Mouse (Mus musculus): ENCODE measurements at regions not wholly inside any gene's neighbourhood (a gene's known extent, or its start where the extent isn't known, plus 50 kb on each side); places are given as distances from the start of the nearest gene placed in this dataset.
A peak's percentile ranks its signal among the peaks of the same experiment; 100 is the strongest.

DNA sequence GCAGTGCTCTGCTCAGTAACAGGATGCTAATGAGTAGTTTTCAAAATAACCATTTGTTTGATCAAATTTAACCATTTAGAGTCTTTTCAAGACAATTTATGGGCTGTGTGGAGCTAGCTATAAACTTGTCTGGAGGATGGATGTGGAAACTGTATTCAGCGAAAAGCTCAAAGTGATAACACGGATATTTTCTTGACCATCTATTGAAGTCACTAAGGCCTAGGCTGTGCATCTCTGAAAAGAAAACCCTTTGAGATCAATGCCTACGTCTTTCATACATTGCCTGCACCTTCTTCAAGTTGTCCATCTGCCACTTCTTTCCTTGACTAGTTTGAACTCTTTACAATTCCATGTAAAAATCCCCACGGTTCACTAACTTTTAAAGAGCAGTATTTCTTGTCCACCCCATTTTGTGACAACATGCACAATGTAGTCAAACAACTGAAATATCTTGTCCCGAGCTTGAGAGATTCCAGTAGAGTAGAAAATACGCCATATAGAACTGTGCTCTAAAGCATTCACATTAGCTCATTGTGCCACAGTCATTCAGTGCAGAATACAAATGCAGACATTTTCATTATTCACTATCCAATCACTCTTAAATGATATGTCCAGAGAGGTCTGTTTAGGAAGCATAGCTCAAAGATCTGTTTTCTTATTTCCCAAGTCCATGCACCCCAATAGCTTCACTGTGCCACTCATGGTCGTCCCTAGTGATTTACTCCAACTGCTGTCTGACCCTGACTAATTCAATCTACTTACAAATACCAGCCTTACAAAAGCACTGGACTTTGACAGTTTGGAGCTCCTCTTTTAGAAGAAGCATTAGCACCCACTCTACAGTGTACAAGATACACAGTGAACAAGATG is 165.7 kb upstream of the 4930447F04Rik start:
- DNase-seq: no peak

DNA sequence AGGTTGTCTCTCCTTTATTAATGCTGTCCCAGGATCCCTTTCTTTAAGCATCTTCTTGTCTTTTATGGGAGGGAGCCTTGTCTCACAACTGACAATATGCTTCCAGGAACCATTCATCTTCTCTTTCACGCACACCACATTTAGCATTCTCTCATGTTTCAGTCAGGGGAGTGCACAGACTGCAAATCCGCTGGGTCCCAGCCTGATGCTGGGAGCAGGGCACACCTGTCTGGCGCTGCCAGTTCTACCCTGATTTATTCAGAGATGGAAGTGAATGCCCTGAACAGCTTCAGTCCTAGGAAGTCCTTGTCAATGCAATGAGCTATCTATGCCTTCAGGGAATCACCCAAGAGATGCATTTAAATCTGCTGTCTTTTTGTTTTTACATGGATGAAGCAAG is 161.0 kb upstream of the 4930447F04Rik start:
- no peak for DNase-seq

DNA sequence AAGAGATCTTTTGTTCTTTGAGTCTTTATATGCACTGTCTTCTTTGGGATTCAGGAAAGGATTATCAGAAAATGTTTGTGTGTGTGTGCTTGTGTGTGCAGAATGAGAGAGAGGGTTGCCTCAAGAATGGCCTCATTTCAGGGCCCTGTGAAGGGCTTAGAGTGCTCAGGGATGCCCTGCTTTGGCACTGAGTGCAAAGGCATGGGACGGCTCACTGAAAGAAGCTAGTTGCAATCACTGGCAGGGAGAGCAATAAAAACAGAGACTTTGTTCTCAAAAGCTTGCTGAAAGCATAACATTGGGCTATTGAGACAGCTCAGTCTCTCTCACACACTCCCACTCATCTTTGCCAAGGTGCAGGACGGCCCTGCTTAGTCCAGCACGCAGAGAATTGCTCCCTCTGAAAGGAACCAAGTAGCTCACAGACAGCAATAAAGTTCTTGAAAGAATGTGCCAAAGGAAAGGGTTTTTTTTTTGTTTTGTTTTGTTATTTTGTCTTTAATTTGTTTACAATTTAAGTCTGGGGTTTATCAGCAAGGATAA is 157.5 kb upstream of the 4930447F04Rik start:
- DNase-seq: peak in 1 of 2 experiments; percentile 4

Measured in cerebellum, postnatal 10 days (tissue).